Mouse (Mus musculus) hindbrain, postnatal 0 days (tissue): Measurements from ENCODE around the gene Mre11a. TPM values are rescaled to one million over a fixed set of nuclear protein-coding genes. Genes with fewer than 3 reads are reported as not detected.

ENCODE experiments used
- ATAC-seq: fragments of 200-750 bp; cut with Nextera tagmentation; 2 replicates; pipeline ENCODE4 v1.8.0; 2017; ENCODE audit warnings: mild to moderate bottlenecking, moderate TSS enrichment, moderate library complexity
- DNase-seq: peaks from one replicate; pipeline ENCODE4 v3.0.0-alpha.2; 2015; ENCODE audit warnings: low spot score
- H3K27ac ChIP-seq: fragments of 300-500 bp; sonication (generic); 2 replicates; pipeline ENCODE4 v1.5.1; 2014; ENCODE audit warnings: mild to moderate bottlenecking
- H3K27me3 ChIP-seq: fragments of 300-500 bp; sonication (generic); 2 replicates; pipeline ENCODE4 v1.6.1; 2014; ENCODE audit warnings: low read length, mixed read lengths; ENCODE audit not compliant: insufficient read depth
- H3K36me3 ChIP-seq: fragments of 300-500 bp; sonication (generic); 2 replicates; pipeline ENCODE4 v1.6.1; 2014; ENCODE audit warnings: low read length, mixed read lengths; ENCODE audit not compliant: insufficient read depth
- H3K4me1 ChIP-seq: fragments of 300-500 bp; sonication (generic); 2 replicates; pipeline ENCODE4 v1.6.1; 2014; ENCODE audit warnings: antibody characterized with exemption, low read length, mixed read lengths; ENCODE audit not compliant: insufficient read depth
- H3K4me2 ChIP-seq: fragments of 300-500 bp; sonication (generic); 2 replicates; pipeline ENCODE4 v1.6.1; 2014; ENCODE audit warnings: low read depth, mild to moderate bottlenecking, low read length, moderate library complexity, mixed read lengths
- H3K4me3 ChIP-seq: fragments of 300-500 bp; sonication (generic); 2 replicates; pipeline ENCODE4 v1.5.1; 2014; ENCODE audit warnings: low read length
- H3K9ac ChIP-seq: fragments of 300-500 bp; sonication (generic); replicated peaks from 2 replicates; pipeline ENCODE4 v1.6.1; 2014; ENCODE audit warnings: mild to moderate bottlenecking, low read length, moderate library complexity, mixed read lengths
- H3K9me3 ChIP-seq: fragments of 300-500 bp; sonication (generic); 2 replicates; pipeline ENCODE4 v1.6.1; 2016; ENCODE audit warnings: low read length, mixed read lengths
- CTCF ChIP-seq: IDR thresholded peaks from 2 replicates; pipeline ENCODE4 v1.5.1; 2016; ENCODE audit warnings: antibody characterized with exemption, control low read depth, low read depth
- WGBS: fragments of 180-500 bp; shearing (Covaris S2); extraction: QIAGEN DNeasy Blood & Tissue Kit; methylation state at CpG from one replicate; pipeline ENCODE4 v1.1.7; 2014; 5-methylcytosine and 5-hydroxymethylcytosine counted together
- polyA plus RNA-seq: library from polyadenylated mRNA; unstranded; fragments of >200 nt; fragmentation: Nextera tagmentation; extraction: Ambion mirVana; gene quantifications from 2 replicates; pipeline ENCODE4 v1.2.1, GENCODE M21; 2015
- total RNA-seq: library from RNA; depleted of rRNA; stranded (reverse); fragments of >200 nt; gene quantifications from 2 replicates; pipeline ENCODE4 v1.2.3, GENCODE M21; 2014

The Mre11a gene
- total and polyA plus RNA-seq, 2 experiments from 2014 or later = 6.1 to 8.9 TPM

DNA sequence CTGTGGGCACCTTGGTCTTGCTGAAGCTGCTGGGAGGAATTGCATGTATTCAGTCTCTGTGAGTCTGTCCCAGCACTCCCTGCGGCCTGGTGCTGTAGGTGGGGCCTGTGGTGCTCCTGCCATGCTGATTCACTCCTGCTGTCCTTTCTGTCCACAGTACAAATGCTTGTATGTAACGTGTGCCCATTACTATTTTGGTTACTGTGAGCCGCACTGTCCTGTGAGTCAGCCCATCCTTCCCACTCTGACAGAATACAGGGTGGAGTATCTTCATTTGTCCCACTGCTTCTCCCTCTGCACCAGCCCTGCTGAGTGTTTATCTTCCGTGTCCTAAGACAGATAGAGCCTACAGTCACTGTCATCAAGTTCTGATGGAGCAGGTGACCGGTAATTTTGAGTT, 25.7 kb downstream of the Mre11a start:
- no peak for TF ChIP-seq CTCF
- Histone ChIP-seq H3K4me3 (no peak overlapping the region), H3K9me3 (no peaks in the 10 kb centered on the region), H3K4me1 (no peaks in the 10 kb centered on the region), H3K27ac (no peak overlapping the region), H3K4me2 (no peak overlapping the region), H3K9ac (no peak overlapping the region), H3K36me3 (peaks cover 24% of the 10 kb centered on the region), H3K27me3 (no peaks in the 10 kb centered on the region)
- ATAC-seq (no peak), DNase-seq (no peak)
- 93% methylated on average over 5 of the region's 5 CpGs for WGBS

DNA sequence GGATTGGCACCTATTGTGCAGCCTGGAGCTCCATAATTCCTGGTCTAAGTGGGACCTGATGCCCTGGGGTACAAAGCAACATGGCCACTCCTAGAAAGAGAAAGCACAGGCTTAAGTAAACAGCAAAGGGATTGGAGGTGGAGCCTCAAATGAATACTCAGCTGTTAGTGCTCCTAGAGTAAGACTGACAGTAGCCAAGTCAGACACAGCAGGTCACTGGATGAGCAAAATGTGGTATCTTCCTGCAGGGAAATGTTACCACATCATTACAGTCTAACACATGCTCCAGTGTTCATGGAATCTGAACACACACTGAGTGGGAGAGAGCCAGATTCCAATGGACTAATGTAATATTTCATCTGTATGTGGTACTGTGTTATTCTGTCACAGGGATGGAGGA, 36.9 kb downstream of the Mre11a start:
- DNase-seq (no peak), ATAC-seq (no peak)
- Histone ChIP-seq H3K36me3 (peaks cover 35% of the 10 kb centered on the region), H3K27ac (no peak overlapping the region), H3K27me3 (no peaks in the 10 kb centered on the region), H3K4me2 (no peak overlapping the region), H3K9ac (no peak overlapping the region), H3K4me3 (no peak overlapping the region), H3K9me3 (no peaks in the 10 kb centered on the region), H3K4me1 (no peaks in the 10 kb centered on the region)
- TF ChIP-seq CTCF = no peak

DNA sequence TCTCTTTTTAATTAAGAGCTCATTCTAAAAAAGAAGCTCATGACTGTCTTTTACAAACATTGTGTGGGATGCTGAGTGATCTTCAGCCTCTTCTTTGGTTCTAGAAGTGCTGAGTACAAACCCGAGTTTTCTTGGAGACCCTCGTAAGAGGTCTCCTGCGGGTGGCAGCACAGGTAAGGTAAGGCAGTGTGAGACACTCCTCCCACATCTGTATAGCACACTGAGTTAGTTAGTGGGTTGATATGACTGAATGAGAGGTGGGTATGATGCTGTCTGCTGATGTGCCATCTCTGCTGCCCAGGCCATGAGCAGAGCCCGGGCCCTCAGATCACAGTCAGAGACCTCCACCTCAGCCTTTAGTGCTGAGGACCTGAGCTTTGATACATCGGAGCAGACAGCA, 40.4 kb downstream of the Mre11a start:
- Histone ChIP-seq H3K4me2 (no peak overlapping the region), H3K4me1 (no peaks in the 10 kb centered on the region), H3K27ac (no peak overlapping the region), H3K9ac (no peak overlapping the region), H3K4me3 (no peak overlapping the region), H3K27me3 (no peaks in the 10 kb centered on the region), H3K36me3 (peaks cover 19% of the 10 kb centered on the region; the same call in 1 of the 2 replicates), H3K9me3 (no peaks in the 10 kb centered on the region)
- DNase-seq (peak; percentile 29), ATAC-seq (no peak; the same call in 1 of the 2 replicates)
- whole genome bisulfite sequencing = 85% methylated on average over 5 of the region's 5 CpGs
- TF ChIP-seq CTCF = peak; percentile 40; the same call in 1 of the 2 replicates

DNA sequence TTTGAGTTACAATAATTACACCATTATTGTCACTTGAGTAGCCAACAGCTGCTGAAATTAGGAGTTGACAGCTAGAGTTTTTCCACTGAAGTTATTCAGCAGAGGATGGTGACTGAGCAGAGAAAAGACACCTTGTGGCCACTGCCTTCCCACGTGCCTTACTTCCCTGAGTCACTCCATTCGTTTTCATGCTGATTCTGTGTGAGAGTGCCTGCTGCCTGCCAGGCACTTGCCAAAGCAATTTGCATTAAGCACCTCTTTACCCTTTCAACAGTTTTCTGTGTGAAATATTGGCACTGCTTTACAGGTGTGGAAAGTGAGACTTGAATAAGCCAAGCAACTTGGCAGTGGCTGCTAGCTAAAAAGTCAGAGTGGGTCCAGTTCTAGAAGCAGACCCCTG, 43.4 kb downstream of the Mre11a start:
- Histone ChIP-seq H3K4me2 (no peak overlapping the region), H3K9me3 (no peaks in the 10 kb centered on the region), H3K9ac (no peak overlapping the region), H3K27ac (no peak overlapping the region), H3K27me3 (no peaks in the 10 kb centered on the region), H3K4me1 (no peaks in the 10 kb centered on the region), H3K4me3 (no peak overlapping the region), H3K36me3 (peaks cover 14% of the 10 kb centered on the region; the same call in 1 of the 2 replicates)
- no peak for TF ChIP-seq CTCF
- DNase-seq (no peak), ATAC-seq (no peak)
- WGBS = 46% methylated on average over 2 of the region's 2 CpGs

DNA sequence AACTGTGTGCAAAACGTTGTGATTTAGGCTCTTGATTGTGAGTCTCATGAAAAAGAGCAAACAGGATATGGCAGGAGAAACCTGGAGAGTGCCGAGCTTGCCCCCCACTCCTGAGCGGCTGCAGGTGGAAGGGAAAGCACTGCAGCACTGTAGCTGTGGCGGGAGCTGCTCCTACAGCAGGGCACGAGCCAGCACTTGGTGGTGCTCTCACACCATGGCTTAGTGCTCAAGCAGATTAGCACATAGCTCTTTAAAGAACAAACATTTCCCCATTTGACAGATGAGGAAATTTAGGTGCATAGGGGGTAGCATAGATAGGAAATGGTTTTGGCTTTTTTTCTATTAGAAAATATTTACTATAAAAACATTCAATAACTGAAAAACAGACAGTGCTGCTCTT, 47.6 kb downstream of the Mre11a start:
- Histone ChIP-seq H3K4me3 (no peak overlapping the region), H3K4me2 (no peak overlapping the region), H3K27me3 (no peaks in the 10 kb centered on the region), H3K4me1 (no peaks in the 10 kb centered on the region), H3K27ac (no peak overlapping the region), H3K36me3 (peaks cover 18% of the 10 kb centered on the region; the same call in 1 of the 2 replicates), H3K9ac (no peak overlapping the region), H3K9me3 (no peaks in the 10 kb centered on the region)
- ATAC-seq (no peak), DNase-seq (no peak)
- peak; percentile 31 for TF ChIP-seq CTCF
- WGBS = 81% methylated on average over 5 of the region's 5 CpGs

DNA sequence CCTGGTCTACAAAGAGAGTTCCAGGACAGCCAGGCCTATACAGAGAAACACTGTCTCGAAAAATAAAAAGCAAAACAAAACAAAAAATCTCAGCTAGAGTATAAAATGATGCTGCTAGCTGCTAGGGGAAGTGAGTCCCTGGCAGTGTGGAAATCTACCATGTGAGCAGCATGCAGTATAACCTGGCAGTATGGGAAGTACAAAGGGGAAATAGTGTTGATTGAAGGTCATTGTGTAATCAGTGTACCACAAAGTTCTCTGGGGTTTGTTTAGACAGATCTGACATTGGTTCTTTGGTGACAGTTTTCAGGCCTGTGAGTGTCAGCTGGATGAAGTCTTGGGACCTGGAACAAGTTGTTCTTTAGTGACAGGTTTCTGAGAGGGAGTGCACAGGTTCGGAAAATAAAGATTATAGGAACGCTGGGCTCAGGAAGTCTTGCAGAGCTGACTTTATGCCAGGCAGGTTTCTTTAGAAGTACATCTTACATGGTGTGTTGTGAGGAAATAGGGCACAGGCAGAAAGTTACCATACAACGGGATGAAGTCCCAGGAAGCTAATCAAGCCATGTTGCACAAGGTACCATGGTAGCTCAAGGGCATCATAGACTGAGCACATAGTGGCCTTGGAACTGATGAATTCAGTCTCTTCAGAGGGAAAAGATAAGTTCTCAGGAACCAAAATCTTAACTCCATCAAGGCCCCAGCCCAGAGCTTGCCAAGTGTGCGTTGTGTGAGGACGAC, 51.1 kb downstream of the Mre11a start:
- Histone ChIP-seq H3K27ac (no peak overlapping the region), H3K9me3 (no peaks in the 10 kb centered on the region), H3K9ac (no peak overlapping the region), H3K27me3 (no peaks in the 10 kb centered on the region), H3K36me3 (peaks cover 18% of the 10 kb centered on the region; the same call in 1 of the 2 replicates), H3K4me2 (no peak overlapping the region), H3K4me3 (no peak overlapping the region), H3K4me1 (no peaks in the 10 kb centered on the region)
- 95% methylated on average over 6 of the region's 6 CpGs for WGBS
- ATAC-seq (no peak), DNase-seq (no peak)
- TF ChIP-seq CTCF = no peak

DNA sequence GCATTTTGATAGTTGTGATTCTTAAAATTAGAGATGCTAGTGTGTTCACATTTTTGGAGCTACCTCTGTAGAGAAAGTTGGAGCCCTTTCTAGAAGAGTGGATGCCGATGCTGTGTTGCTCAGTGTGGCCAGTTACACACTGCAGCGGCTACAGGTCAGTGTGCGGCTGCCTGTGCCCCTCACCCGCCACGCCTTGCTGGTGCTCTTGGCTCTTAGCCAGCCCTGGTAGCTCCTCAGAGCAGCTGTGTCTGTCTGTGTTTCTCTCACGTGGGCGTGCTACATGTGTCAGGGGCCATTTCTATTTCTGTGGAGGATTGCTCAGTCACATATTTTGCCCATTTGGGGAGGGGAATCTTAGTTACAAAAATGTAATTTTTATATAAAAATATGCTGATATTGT, 55.1 kb downstream of the Mre11a start:
- peak; percentile 50; the same call in 1 of the 2 replicates for ATAC-seq
- peak; percentile 67 for DNase-seq
- Histone ChIP-seq H3K9ac (no peak overlapping the region), H3K4me1 (no peaks in the 10 kb centered on the region), H3K4me2 (no peak overlapping the region), H3K27ac (no peak overlapping the region), H3K27me3 (no peaks in the 10 kb centered on the region), H3K36me3 (peaks cover 5% of the 10 kb centered on the region; the same call in 1 of the 2 replicates), H3K9me3 (no peaks in the 10 kb centered on the region), H3K4me3 (no peak overlapping the region)
- 33% methylated on average over 7 of the region's 7 CpGs for WGBS
- no peak for TF ChIP-seq CTCF
